Mouse (Mus musculus): ENCODE results near the gene Snapc2. TPM values are rescaled to one million over a fixed set of nuclear protein-coding genes. Genes with fewer than 3 reads are reported as not detected.
A peak's percentile ranks its signal among the peaks of the same experiment; 100 is the strongest.

Snapc2 gene
- polyA plus RNA-seq, 1 experiment, result 50.9 TPM

- DNase-seq (ENCODE audit: low spot score), result no peak
Observed at GRCm38 (mm10) chr8:4265160-4265914, 12.5 kb downstream of the Snapc2 start.

- DNase-seq (ENCODE audit: low spot score), result no peak
Observed at GRCm38 (mm10) chr8:4267627-4268026, 14.7 kb downstream of the Snapc2 start.

GRCm38 (mm10) chr8:4269609-4270008 is 16.7 kb downstream of the Snapc2 start:
- no peak for DNase-seq (ENCODE audit: low spot score)

- DNase-seq (ENCODE audit: low spot score), result peak; percentile 86
Observed at GRCm38 (mm10) chr8:4275275-4276110, 22.6 kb downstream of the Snapc2 start, which contains the start of gene Timm44. TSS of gene Timm44 (minus strand) at chr8:4275913.

- no peak for DNase-seq (ENCODE audit: low spot score)
Observed at GRCm38 (mm10) chr8:4276111-4276465, 23.2 kb downstream of the Snapc2 start.

- DNase-seq (ENCODE audit: low spot score), result no peak
Observed at GRCm38 (mm10) chr8:4292738-4293137, 39.9 kb downstream of the Snapc2 start.

- no peak for DNase-seq (ENCODE audit: low spot score)
Observed at GRCm38 (mm10) chr8:4297822-4298221, 44.9 kb downstream of the Snapc2 start.

- no peak for DNase-seq (ENCODE audit: low spot score)
Observed at GRCm38 (mm10) chr8:4304124-4304547, 51.3 kb downstream of the Snapc2 start.

Other genes with a start within 250 kb of the Snapc2 start
- 15.1 and 28.6 TPM in 2 replicates for gene Cd209f, start 147.2 kb upstream of the Snapc2 start, polyA plus RNA-seq (2012; rRNA removed)
- 6.7 and 13.7 TPM in 2 replicates for gene Cd209g, start 119.0 kb upstream of the Snapc2 start, polyA plus RNA-seq (2012; rRNA removed)
- 13.7 and 19.1 TPM in 2 replicates for gene Evi5l, start 86.5 kb upstream of the Snapc2 start, polyA plus RNA-seq (2012; rRNA removed)
- gene Prr36, start 35.6 kb upstream of the Snapc2 start, polyA plus RNA-seq (2012; rRNA removed), result 0.72 and 1.1 TPM in 2 replicates
- 15.4 and 15.9 TPM in 2 replicates for gene Lrrc8e, start 26.3 kb upstream of the Snapc2 start, polyA plus RNA-seq (2012; rRNA removed)
- gene Map2k7, start 14.3 kb upstream of the Snapc2 start, polyA plus RNA-seq (2012; rRNA removed), result 39.9 and 50.3 TPM in 2 replicates
- 4.3 and 5.9 TPM in 2 replicates for gene Gm49320, start 14.2 kb upstream of the Snapc2 start, polyA plus RNA-seq (2012; rRNA removed)
- gene Tgfbr3l, start 4.9 kb upstream of the Snapc2 start, polyA plus RNA-seq (2012; rRNA removed), result 31.6 and 33.6 TPM in 2 replicates
- gene Ctxn1, start 6.2 kb downstream of the Snapc2 start, polyA plus RNA-seq (2012; rRNA removed), result 98.2 and 133 TPM in 2 replicates
- 66.5 and 76.2 TPM in 2 replicates for gene Timm44, start 22.8 kb downstream of the Snapc2 start, polyA plus RNA-seq (2012; rRNA removed)
- 6.6 and 8.2 TPM in 2 replicates for gene Ccl25, start 72.1 kb downstream of the Snapc2 start, polyA plus RNA-seq (2012; rRNA removed)
- gene Elavl1, start 72.3 kb downstream of the Snapc2 start, polyA plus RNA-seq (2012; rRNA removed), result 61.6 and 65.9 TPM in 2 replicates
- gene Cers4, start 239.9 kb downstream of the Snapc2 start, polyA plus RNA-seq (2012; rRNA removed), result 44.8 and 47.9 TPM in 2 replicates

Measured in urinary bladder, adult 2 months (tissue).